Mouse (Mus musculus): ENCODE results near the gene Slx1b. TPM values are rescaled to one million over a fixed set of nuclear protein-coding genes. Genes with fewer than 3 reads are reported as not detected.
"Not testable (repeated sequence)": the region's sequence is repeated elsewhere in the genome, so short reads cannot be mapped to it uniquely, and the experiment has no call there.

Slx1b gene
- polyA plus RNA-seq, 1 experiment from 2014 or later, result 20.3 TPM

DNA sequence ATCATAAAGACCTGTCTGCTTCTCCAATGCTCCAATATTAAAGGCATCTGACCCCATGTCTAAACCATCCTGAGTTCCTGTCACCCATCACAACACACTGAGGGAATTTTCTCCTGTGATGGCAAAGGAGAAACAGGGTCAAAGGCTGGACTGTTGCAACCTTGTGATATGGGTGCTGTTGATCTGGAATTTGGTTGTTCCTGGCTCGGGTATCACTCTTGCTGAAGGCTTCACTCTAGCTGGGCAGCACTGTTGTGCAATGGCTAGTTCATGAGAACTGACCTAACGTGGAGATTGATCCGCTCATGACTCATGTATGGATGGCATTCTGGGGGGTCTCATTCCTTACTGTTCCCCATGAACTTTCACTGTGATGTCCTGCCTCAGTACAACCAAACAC is 6.6 kb downstream of the Slx1b start:
- Histone ChIP-seq H3K4me3 (replicated peaks; ENCODE audit: low read length) (no peak overlapping the region), H3K9me3 (ENCODE audit: control insufficient read depth, low read length) (no peaks in the 10 kb centered on the region), H3K36me3 (ENCODE audit: control insufficient read depth, insufficient read depth) (peaks cover 8% of the 10 kb centered on the region; the same call in 1 of the 2 replicates), H3K27ac (ENCODE audit: low read length) (no peak overlapping the region), H3K9ac (replicated peaks; ENCODE audit: low read depth, low read length) (no peak overlapping the region), H3K4me2 (ENCODE audit: low read length) (no peak overlapping the region), H3K27me3 (replicated peaks; ENCODE audit: control insufficient read depth, insufficient read depth, low read length) (no peaks in the 10 kb centered on the region), H3K4me1 (replicated peaks; ENCODE audit: control insufficient read depth, insufficient read depth, low read length) (peaks cover 4% of the 10 kb centered on the region)
- ATAC-seq, result no peak
- 76% methylated on average over 3 of the region's 3 CpGs for WGBS

DNA sequence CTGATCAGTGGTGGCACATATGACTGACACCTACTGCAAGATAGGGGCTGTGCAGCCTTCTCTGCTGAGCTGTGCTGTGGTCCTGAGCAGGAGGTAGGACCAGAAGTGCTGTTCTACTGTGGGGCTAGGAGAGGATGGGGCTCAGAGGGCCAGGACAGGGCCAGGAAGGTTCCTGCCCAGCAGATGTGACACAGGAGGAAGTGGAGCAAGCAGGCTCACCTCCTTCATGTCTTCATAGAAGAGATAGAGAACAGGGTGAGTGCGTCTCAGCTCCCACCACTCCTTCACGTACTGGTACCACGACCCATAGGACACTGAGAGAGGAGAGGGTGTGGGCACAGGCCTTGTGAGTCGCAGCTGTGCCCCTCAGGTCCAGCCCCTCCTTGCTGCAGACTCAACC is 7.4 kb downstream of the Slx1b start:
- not testable (repeated sequence) for H3K27ac ChIP-seq (ENCODE audit: low read length); H3K4me3 ChIP-seq (replicated peaks; ENCODE audit: low read length); H3K4me1 ChIP-seq (replicated peaks; ENCODE audit: control insufficient read depth, insufficient read depth, low read length); H3K9ac ChIP-seq (replicated peaks; ENCODE audit: low read depth, low read length); H3K36me3 ChIP-seq (ENCODE audit: control insufficient read depth, insufficient read depth); H3K4me2 ChIP-seq (ENCODE audit: low read length); H3K27me3 ChIP-seq (replicated peaks; ENCODE audit: control insufficient read depth, insufficient read depth, low read length); H3K9me3 ChIP-seq (ENCODE audit: control insufficient read depth, low read length)
- peak; percentile 33; the same call in 1 of the 2 replicates for ATAC-seq
- 71% methylated on average over 4 of the region's 4 CpGs for WGBS

DNA sequence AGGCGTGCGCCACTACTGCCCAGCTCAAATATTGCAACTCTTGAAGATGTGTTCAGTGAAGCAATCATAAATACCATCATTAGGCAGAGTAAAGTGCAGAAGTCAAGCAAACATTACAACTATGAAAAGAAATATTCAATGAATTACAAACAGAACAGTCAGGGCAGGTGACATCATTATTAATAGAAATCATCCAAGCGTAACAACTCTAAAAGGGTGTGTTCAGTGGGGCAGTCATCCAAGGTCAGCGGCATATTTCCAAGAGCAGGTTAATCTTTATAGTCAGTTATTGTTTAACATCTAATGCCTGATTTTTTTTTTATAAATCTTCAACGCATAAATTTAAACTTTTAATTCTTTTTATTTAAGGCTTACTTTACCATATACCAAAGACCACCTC is 14.4 kb downstream of the Slx1b start:
- H3K27me3 ChIP-seq (replicated peaks; ENCODE audit: control insufficient read depth, insufficient read depth, low read length), result no peaks in the 10 kb centered on the region
- no peaks in the 10 kb centered on the region for H3K4me1 ChIP-seq (replicated peaks; ENCODE audit: control insufficient read depth, insufficient read depth, low read length)
- WGBS, result 91% methylated on average over 5 of the region's 5 CpGs
- H3K4me2 ChIP-seq (ENCODE audit: low read length), result no peak overlapping the region
- H3K36me3 ChIP-seq (ENCODE audit: control insufficient read depth, insufficient read depth), result no peaks in the 10 kb centered on the region
- H3K9me3 ChIP-seq (ENCODE audit: control insufficient read depth, low read length), result no peaks in the 10 kb centered on the region
- ATAC-seq, result no peak
- no peak overlapping the region for H3K27ac ChIP-seq (ENCODE audit: low read length)
- no peak overlapping the region for H3K4me3 ChIP-seq (replicated peaks; ENCODE audit: low read length)
- no peak overlapping the region for H3K9ac ChIP-seq (replicated peaks; ENCODE audit: low read depth, low read length)

DNA sequence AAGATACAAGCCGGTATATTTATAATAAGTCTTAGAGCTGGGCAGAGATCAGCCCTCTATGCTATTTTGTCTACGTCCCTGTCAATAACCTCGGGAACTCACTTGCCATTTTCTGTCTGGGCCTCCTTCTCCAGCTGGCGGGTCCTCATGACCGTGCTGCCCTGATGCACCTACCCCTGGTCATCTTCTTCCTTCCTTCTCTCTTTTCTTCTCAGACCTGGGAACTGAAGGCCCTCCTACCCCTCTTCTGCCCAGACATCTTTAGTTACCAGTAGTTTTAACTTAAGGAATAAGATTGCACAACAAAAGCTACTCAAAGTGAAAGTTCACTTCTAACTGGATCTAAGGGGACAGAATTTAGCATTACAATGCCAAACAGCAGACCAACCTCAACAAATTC is 15.9 kb downstream of the Slx1b start:
- Histone ChIP-seq H3K4me2 (ENCODE audit: low read length) (no peak overlapping the region), H3K9ac (replicated peaks; ENCODE audit: low read depth, low read length) (no peak overlapping the region), H3K36me3 (ENCODE audit: control insufficient read depth, insufficient read depth) (no peaks in the 10 kb centered on the region), H3K27me3 (replicated peaks; ENCODE audit: control insufficient read depth, insufficient read depth, low read length) (no peaks in the 10 kb centered on the region), H3K27ac (ENCODE audit: low read length) (no peak overlapping the region), H3K9me3 (ENCODE audit: control insufficient read depth, low read length) (no peaks in the 10 kb centered on the region), H3K4me3 (replicated peaks; ENCODE audit: low read length) (no peak overlapping the region), H3K4me1 (replicated peaks; ENCODE audit: control insufficient read depth, insufficient read depth, low read length) (no peaks in the 10 kb centered on the region)
- WGBS, result 91% methylated on average over 5 of the region's 5 CpGs
- no peak for ATAC-seq

DNA sequence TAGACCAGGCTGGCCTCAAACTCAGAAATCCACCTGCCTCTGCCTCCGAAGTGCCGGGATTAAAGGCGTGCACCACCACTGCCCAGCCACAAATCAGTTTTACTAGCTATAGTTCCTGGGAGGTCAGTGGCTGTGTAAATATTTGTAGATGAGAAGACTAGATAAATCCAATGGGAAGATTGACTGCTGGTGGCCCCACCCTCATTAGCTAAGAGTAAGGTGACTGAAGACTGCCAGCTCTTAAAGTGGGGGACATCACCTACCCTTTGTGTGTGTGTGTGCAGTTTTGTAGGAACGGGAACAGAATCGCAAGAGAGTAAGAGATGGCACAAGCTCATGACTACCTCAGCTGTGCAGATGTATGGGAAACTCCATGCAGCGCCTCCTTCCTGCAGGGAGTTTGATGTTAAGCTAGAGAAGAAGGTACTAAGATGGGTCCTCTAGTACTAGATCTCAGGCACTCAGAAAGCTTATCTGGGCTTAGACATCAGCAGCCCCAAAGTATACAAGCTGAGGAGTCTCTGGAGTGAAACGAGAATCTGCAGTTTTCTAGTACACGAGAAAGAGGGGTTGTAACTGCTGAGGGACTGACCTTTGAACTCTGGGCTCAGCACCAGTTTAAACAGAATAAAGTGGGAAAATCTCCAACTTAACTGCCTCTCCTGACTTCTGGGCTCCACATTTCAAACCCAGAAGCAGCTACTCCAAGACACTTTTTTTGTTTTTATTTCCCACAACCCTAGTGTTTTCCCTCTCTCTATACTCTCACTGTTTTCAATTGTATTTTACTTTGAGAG is 16.8 kb downstream of the Slx1b start:
- Histone ChIP-seq H3K27me3 (replicated peaks; ENCODE audit: control insufficient read depth, insufficient read depth, low read length) (no peaks in the 10 kb centered on the region), H3K27ac (ENCODE audit: low read length) (no peak overlapping the region), H3K9ac (replicated peaks; ENCODE audit: low read depth, low read length) (no peak overlapping the region), H3K4me1 (replicated peaks; ENCODE audit: control insufficient read depth, insufficient read depth, low read length) (no peaks in the 10 kb centered on the region), H3K4me3 (replicated peaks; ENCODE audit: low read length) (no peak overlapping the region), H3K36me3 (ENCODE audit: control insufficient read depth, insufficient read depth) (no peaks in the 10 kb centered on the region), H3K4me2 (ENCODE audit: low read length) (no peak overlapping the region), H3K9me3 (ENCODE audit: control insufficient read depth, low read length) (no peaks in the 10 kb centered on the region)
- 93% methylated on average over 8 of the region's 8 CpGs for WGBS
- ATAC-seq, result no peak

DNA sequence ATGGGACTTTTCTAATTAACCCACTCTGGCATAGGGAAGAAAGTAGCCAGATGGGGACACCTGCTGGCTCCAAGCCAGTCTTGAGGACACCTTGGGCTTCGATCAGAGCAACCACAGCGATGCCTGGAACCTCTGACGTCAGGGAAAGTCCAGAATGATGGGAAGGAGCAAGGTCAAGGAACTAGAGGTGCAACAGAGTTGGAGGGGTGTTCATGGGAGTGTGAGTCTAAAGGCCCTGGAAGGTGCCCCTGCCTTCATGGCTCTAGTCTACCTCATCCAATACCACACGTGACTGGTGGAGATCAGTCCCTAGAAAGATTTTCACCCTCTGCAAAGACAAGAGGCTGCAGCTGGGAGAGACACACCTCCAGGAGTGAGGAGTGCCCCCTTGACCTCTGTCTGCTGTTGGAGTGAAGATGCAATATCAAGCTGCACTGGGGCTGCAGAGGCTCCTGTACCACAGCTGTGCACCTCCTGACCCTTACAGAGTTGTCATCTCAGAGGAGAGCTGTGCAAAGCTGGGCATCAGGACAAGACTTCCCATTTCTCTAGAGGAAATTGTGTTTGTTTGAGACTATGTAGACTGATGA is 18.9 kb downstream of the Slx1b start:
- no peak for ATAC-seq
- Histone ChIP-seq H3K4me2 (ENCODE audit: low read length) (no peak overlapping the region), H3K4me1 (replicated peaks; ENCODE audit: control insufficient read depth, insufficient read depth, low read length) (no peaks in the 10 kb centered on the region), H3K4me3 (replicated peaks; ENCODE audit: low read length) (no peak overlapping the region), H3K9me3 (ENCODE audit: control insufficient read depth, low read length) (no peaks in the 10 kb centered on the region), H3K27ac (ENCODE audit: low read length) (no peak overlapping the region), H3K27me3 (replicated peaks; ENCODE audit: control insufficient read depth, insufficient read depth, low read length) (no peaks in the 10 kb centered on the region), H3K36me3 (ENCODE audit: control insufficient read depth, insufficient read depth) (peaks cover 3% of the 10 kb centered on the region), H3K9ac (replicated peaks; ENCODE audit: low read depth, low read length) (no peak overlapping the region)
- 82% methylated on average over 4 of the region's 4 CpGs for WGBS

DNA sequence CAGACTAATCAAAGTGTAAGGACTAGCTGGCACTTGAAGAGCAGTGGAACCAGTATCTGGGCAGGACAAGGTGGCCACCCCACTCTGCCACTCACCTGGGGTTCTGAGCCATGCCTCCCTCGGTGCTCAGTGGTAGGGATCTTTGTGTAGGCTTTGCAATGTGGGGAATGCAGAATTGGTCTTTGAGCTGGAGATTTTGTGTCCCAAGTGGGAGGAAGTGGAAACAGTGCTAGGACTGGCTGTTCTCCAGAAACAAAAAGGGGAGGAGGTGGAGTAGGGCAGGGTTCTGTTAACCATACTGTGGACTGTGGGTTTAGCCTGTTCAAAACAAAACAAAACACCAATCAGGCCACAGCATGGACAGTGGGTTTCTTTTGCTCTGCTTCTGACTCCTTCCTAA is 19.4 kb downstream of the Slx1b start, which contains the start of gene Sult1a1:
Gene Sult1a1 (minus strand): TSS at position 226 of the 400 bp plus-strand sequence.
- no peak within 1 kb of the TSS for H3K4me2 ChIP-seq (ENCODE audit: low read length)
- ATAC-seq, result no peak
- H3K27ac ChIP-seq (ENCODE audit: low read length), result no peak within 1 kb of the TSS
- H3K4me3 ChIP-seq (replicated peaks; ENCODE audit: low read length), result no peak within 1 kb of the TSS
- no peaks in the 10 kb centered on the region for H3K4me1 ChIP-seq (replicated peaks; ENCODE audit: control insufficient read depth, insufficient read depth, low read length)
- WGBS, result 88% methylated on average over 1 of the region's 1 CpGs
- H3K36me3 ChIP-seq (ENCODE audit: control insufficient read depth, insufficient read depth), result peaks cover 3% of the 10 kb centered on the region
- no peaks in the 10 kb centered on the region for H3K9me3 ChIP-seq (ENCODE audit: control insufficient read depth, low read length)
- no peaks in the 10 kb centered on the region for H3K27me3 ChIP-seq (replicated peaks; ENCODE audit: control insufficient read depth, insufficient read depth, low read length)
- no peak within 1 kb of the TSS for H3K9ac ChIP-seq (replicated peaks; ENCODE audit: low read depth, low read length)

DNA sequence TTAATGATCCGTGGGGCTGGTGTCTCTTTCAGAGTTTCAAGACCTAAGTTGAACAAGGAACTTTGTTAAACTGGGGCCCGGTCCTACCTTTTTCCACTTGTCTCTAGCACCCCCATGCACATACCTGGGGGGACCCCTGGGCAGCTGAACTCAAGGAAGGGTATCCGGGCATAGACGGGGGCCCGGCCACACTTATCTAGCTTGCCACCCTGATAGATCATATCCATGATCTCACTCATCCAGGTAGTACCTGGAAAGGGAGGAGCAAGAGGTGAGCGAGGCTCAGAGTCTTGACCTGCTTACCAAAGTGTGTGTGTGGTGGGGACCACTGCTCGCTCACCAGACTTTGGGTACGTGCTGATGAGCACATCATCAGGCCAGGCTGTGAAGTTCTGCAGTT is 20.5 kb downstream of the Slx1b start:
- Histone ChIP-seq H3K9me3 (ENCODE audit: control insufficient read depth, low read length) (no peaks in the 10 kb centered on the region), H3K9ac (replicated peaks; ENCODE audit: low read depth, low read length) (no peak overlapping the region), H3K4me1 (replicated peaks; ENCODE audit: control insufficient read depth, insufficient read depth, low read length) (no peaks in the 10 kb centered on the region), H3K4me3 (replicated peaks; ENCODE audit: low read length) (no peak overlapping the region), H3K36me3 (ENCODE audit: control insufficient read depth, insufficient read depth) (peaks cover 3% of the 10 kb centered on the region), H3K27me3 (replicated peaks; ENCODE audit: control insufficient read depth, insufficient read depth, low read length) (no peaks in the 10 kb centered on the region), H3K27ac (ENCODE audit: low read length) (no peak overlapping the region), H3K4me2 (ENCODE audit: low read length) (no peak overlapping the region)
- WGBS, result 97% methylated on average over 8 of the region's 8 CpGs
- ATAC-seq, result no peak

DNA sequence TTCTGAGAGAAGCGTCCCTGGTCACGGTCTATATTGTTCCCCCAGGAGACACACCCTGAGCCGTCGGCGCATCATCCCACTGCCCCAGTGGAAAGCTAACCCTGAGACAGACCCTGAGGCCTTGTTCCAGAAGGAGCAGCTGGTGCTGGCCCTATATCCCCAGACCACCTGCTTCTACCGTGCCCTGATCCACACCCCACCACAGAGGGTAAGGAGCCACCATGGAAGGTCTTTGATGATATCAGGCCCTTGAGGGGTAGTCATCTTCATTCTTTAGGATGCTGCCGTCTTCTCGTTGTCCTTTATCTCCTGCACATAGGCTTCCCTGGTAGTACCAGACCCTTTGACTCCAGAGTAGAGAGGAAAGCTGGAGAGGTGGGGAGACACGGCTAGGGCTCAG is 23.5 kb downstream of the Slx1b start:
- Histone ChIP-seq H3K4me1 (replicated peaks; ENCODE audit: control insufficient read depth, insufficient read depth, low read length) (no peaks in the 10 kb centered on the region), H3K9me3 (ENCODE audit: control insufficient read depth, low read length) (no peaks in the 10 kb centered on the region), H3K27ac (ENCODE audit: low read length) (no peak overlapping the region), H3K36me3 (ENCODE audit: control insufficient read depth, insufficient read depth) (peaks cover 3% of the 10 kb centered on the region), H3K4me2 (ENCODE audit: low read length) (no peak overlapping the region), H3K9ac (replicated peaks; ENCODE audit: low read depth, low read length) (no peak overlapping the region), H3K4me3 (replicated peaks; ENCODE audit: low read length) (no peak overlapping the region), H3K27me3 (replicated peaks; ENCODE audit: control insufficient read depth, insufficient read depth, low read length) (no peaks in the 10 kb centered on the region)
- WGBS, result 94% methylated on average over 9 of the region's 9 CpGs
- no peak for ATAC-seq
